Mouse (Mus musculus) macrophage (primary cell): ENCODE measurements at regions not wholly inside any gene's neighbourhood (a gene's known extent, or its start where the extent isn't known, plus 50 kb on each side); places are given as distances from the start of the nearest gene placed in this dataset.

Source experiments
- H3K27ac ChIP-seq: fragments of 350-480 bp; formaldehyde crosslinking; 2 replicates; pipeline ENCODE4 v1.9.0; 2021
- H3K36me3 ChIP-seq: fragments of 350-480 bp; formaldehyde crosslinking; 2 replicates; pipeline ENCODE4 v1.9.0; 2021; ENCODE audit errors: inconsistent target
- H3K4me3 ChIP-seq: fragments of 350-480 bp; formaldehyde crosslinking; 2 replicates; pipeline ENCODE4 v1.9.0; 2021; ENCODE audit errors: inconsistent target
- H3K79me2 ChIP-seq: fragments of 350-480 bp; formaldehyde crosslinking; 2 replicates; pipeline ENCODE4 v1.9.0; 2021; ENCODE audit errors: inconsistent target
- WGBS: methylation state at CpG from one replicate; pipeline ENCODE4 v1.1.7; 2026; ENCODE audit warnings: inconsistent platforms; ENCODE audit not compliant: missing documents; 5-methylcytosine and 5-hydroxymethylcytosine counted together

GRCm38 (mm10) chr16:24143894-24144293 lies 155.2 kb upstream of the Bcl6 start:
- no peaks in the 10 kb centered on the region for H3K79me2 ChIP-seq
- H3K4me3 ChIP-seq, result no peak overlapping the region
- WGBS, result 96% methylated on average over 3 of the region's 3 CpGs
- no peaks in the 10 kb centered on the region for H3K36me3 ChIP-seq
- no peak overlapping the region for H3K27ac ChIP-seq

GRCm38 (mm10) chr16:24142915-24143541 lies 154.4 kb upstream of the Bcl6 start:
- no peaks in the 10 kb centered on the region for H3K79me2 ChIP-seq
- WGBS, result 69% methylated on average over 5 of the region's 5 CpGs
- no peaks in the 10 kb centered on the region for H3K36me3 ChIP-seq
- no peak overlapping the region for H3K27ac ChIP-seq
- H3K4me3 ChIP-seq, result no peak overlapping the region

DNA sequence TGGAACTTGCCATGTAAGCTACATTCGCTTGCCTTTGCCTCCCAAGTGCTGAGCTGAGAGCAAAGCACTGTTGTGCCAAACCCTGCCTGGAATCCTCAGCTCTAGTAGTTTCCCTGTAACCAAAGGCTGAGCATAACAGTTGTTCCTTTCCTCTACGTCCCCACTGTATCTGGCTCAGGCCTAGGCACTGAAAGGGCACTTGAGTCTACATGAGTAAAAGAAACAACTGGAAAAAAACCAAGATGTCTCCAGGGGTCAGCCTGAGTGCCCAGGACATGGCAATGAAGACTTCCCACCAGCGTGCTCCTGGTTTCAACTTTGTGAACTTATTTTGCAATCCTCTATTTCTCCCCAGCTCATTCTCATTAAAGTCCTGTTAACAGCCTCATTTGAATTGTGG lies 150.5 kb upstream of the Bcl6 start:
- Histone ChIP-seq H3K4me3 (no peak overlapping the region), H3K79me2 (no peaks in the 10 kb centered on the region), H3K27ac (no peak overlapping the region), H3K36me3 (no peaks in the 10 kb centered on the region)
- 75% methylated on average over 3 of the region's 3 CpGs for WGBS

DNA sequence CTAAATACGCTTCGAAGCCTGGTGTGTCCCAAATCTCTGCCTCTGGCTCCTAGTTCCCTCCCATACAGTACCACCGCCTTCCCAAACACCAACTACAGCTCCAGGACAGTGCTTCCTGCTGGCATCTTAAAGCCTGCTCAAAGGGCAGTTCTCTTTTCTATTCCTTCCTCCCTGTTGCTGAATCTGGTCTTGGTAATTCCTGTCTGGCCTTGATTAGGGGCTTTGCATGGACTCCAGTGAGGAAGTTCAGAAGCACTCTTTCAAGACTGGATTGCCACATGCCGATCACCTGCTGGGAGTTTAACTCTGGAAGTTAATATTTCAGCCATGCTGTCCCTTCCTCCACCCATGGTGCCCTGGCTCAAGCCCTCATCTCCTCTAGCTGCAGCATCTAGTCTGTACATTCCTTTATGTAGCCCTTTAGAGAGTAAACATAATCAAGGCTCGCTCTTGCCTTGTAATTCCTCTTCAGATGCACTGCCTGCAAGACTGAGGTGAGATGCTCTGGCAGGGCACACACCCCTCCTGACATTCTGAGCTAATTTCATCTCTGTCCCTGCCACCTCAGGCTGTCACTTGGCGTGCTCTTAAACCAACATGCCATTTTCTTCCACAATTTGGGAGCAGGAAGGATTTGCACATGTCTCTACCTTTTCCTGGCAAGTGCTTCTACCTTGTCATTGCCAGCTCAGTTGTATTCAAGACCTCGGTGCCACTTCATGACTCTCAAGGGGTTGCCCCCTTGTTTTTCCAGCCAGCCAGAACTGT lies 148.8 kb upstream of the Bcl6 start:
- H3K4me3 ChIP-seq, result no peak overlapping the region
- H3K27ac ChIP-seq, result peak overlapping the region; percentile 93
- WGBS, result 62% methylated on average over 7 of the region's 7 CpGs
- H3K36me3 ChIP-seq, result no peaks in the 10 kb centered on the region
- no peaks in the 10 kb centered on the region for H3K79me2 ChIP-seq

DNA sequence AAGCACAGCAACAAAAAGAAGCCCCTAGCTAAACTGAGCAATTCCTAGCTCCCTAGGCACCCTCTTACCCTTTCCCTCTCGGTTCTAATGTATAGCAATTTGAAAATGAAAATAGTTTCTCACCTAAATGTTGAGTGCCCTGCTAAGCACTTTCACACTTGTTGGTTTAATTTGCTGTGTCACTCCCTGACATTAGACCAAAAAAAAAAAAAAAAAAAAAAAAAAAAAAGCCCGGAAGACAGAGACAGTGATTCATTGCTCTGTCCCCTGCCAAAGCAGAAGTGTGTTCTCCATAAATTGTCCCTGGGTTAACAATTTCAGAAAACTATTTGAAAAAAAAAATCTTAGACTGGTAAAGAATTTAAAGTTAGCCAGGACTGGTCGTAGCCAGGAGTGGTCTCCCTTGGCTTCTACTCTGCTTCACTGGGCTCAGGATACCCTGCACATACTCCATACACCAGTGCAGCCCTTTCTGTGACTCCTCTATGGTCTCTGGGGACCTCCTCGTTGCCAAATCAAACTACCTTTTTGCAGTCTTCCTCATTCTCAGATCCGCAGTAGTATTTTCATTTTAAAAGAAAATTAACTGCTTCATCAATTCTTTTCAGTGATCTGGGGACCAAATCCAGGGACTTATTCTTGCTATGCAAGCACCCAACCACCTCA lies 148.0 kb upstream of the Bcl6 start:
- Histone ChIP-seq H3K79me2 (no peaks in the 10 kb centered on the region), H3K27ac (peak overlapping the region; percentile 93), H3K36me3 (no peaks in the 10 kb centered on the region), H3K4me3 (no peak overlapping the region)
- WGBS, result 0% methylated on average over 5 of the region's 5 CpGs

GRCm38 (mm10) chr16:24135841-24136240 lies 147.2 kb upstream of the Bcl6 start:
- Histone ChIP-seq H3K4me3 (no peak overlapping the region), H3K27ac (peak overlapping the region; percentile 93), H3K79me2 (no peaks in the 10 kb centered on the region), H3K36me3 (no peaks in the 10 kb centered on the region)
- 83% methylated on average over 5 of the region's 5 CpGs for WGBS

DNA sequence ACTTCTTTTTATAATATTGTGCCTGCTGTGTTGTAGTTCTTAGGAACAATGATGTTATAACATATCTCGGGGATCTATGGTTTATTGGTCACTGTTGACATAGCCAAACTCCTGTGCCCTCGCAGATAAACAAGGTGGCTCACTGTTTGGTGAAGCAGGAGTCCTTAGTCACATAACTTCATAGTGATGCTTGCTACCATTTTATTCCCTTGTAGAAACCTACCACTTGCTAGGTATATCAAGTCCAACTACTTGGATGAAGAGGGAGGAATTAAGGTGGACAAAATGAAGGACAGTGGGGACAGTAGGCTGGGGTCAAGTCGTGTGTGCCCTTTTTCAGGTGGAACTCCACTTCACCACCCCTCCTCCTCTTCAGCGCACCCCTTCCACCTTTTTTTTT lies 146.7 kb upstream of the Bcl6 start:
- no peaks in the 10 kb centered on the region for H3K36me3 ChIP-seq
- H3K27ac ChIP-seq, result no peak overlapping the region
- H3K4me3 ChIP-seq, result no peak overlapping the region
- H3K79me2 ChIP-seq, result no peaks in the 10 kb centered on the region
- WGBS, result 90% methylated on average over 3 of the region's 4 CpGs

- H3K79me2 ChIP-seq, result no peaks in the 10 kb centered on the region
- H3K27ac ChIP-seq, result no peak overlapping the region
- H3K4me3 ChIP-seq, result no peak overlapping the region
- H3K36me3 ChIP-seq, result no peaks in the 10 kb centered on the region
- 84% methylated on average over 4 of the region's 4 CpGs for WGBS
Measured at GRCm38 (mm10) chr16:24134486-24135050, 145.9 kb upstream of the Bcl6 start.

DNA sequence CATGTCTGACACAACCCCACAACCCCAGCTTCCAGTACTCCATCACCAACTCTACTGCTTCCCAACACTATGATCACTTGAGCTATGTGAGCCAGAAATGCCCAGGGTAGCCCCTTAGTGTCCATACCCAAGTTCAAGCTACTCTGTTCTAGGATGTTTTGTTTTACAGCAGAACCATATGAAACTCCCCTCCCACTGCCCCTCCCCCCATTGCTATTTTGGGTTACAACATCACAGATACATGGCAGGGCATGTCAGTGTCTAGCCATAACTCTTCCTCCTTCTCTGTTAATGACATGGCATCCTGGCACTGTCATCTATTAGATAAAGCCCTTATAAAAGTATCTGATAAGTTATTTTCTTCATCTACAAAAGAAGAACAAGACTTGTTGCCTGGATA lies 142.0 kb upstream of the Bcl6 start:
- no peaks in the 10 kb centered on the region for H3K79me2 ChIP-seq
- H3K27ac ChIP-seq, result no peak overlapping the region
- H3K4me3 ChIP-seq, result no peak overlapping the region
- H3K36me3 ChIP-seq, result no peaks in the 10 kb centered on the region

GRCm38 (mm10) chr16:24129701-24130100 lies 141.0 kb upstream of the Bcl6 start:
- WGBS, result 92% methylated on average over 4 of the region's 4 CpGs
- Histone ChIP-seq H3K36me3 (no peaks in the 10 kb centered on the region), H3K27ac (no peak overlapping the region), H3K4me3 (no peak overlapping the region), H3K79me2 (no peaks in the 10 kb centered on the region)

GRCm38 (mm10) chr16:24128566-24128965 lies 139.9 kb upstream of the Bcl6 start:
- Histone ChIP-seq H3K27ac (no peak overlapping the region), H3K36me3 (no peaks in the 10 kb centered on the region), H3K79me2 (no peaks in the 10 kb centered on the region), H3K4me3 (no peak overlapping the region)
- 96% methylated on average over 3 of the region's 3 CpGs for WGBS

- no peaks in the 10 kb centered on the region for H3K36me3 ChIP-seq
- no peak overlapping the region for H3K27ac ChIP-seq
- no peaks in the 10 kb centered on the region for H3K79me2 ChIP-seq
- no peak overlapping the region for H3K4me3 ChIP-seq
- 92% methylated on average over 5 of the region's 5 CpGs for WGBS
Measured at GRCm38 (mm10) chr16:24124766-24125165, 136.1 kb upstream of the Bcl6 start.

- WGBS, result 90% methylated on average over 4 of the region's 4 CpGs
Measured at GRCm38 (mm10) chr16:24124083-24124482, 135.4 kb upstream of the Bcl6 start.

DNA sequence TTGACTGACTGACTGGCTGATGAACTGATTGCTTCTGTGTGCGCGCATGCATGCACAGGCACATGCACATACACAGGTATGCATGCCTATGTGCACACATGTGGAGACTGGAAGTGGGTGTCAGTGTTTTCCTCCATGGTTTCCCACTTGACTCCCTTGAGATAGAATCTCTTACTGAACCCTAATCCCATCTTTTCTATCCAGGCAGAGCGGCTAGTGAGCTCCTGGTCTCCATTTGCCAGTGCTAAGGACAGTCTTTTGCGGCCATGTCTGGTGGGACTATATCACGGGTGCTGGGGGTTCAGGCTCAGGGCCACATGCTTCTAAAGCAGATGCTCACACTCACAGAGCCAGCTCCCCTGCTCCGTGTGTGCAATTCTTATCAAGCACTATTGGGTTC lies 133.0 kb upstream of the Bcl6 start:
- no peaks in the 10 kb centered on the region for H3K79me2 ChIP-seq
- 93% methylated on average over 5 of the region's 6 CpGs for WGBS
- H3K36me3 ChIP-seq, result no peaks in the 10 kb centered on the region
- no peak overlapping the region for H3K4me3 ChIP-seq
- H3K27ac ChIP-seq, result no peak overlapping the region

More at GRCm38 (mm10) chr16:24124083-24124482, 135.4 kb upstream of the Bcl6 start:
- Histone ChIP-seq H3K79me2 (no peaks in the 10 kb centered on the region), H3K27ac (no peak overlapping the region), H3K4me3 (no peak overlapping the region), H3K36me3 (no peaks in the 10 kb centered on the region)

DNA sequence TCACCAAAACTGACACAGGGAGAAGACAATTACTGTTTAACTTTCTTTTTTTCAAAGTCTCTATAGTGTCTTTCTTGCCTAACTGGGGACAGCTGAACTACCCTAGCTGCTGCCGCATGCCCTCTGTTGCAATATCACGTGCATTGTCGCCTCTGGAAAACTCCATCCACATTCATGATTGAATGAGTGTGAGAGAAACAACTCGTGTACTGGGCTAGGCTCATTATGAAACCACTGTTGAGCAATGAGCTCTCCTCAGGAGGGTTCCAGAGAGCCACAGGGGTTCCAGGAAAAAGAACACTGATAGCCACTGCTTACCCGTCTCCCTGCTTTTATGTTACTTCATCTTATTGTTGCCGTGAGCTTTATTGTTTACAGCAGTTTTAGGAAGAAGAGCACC lies 132.2 kb upstream of the Bcl6 start:
- no peak overlapping the region for H3K4me3 ChIP-seq
- WGBS, result 27% methylated on average over 6 of the region's 6 CpGs
- H3K79me2 ChIP-seq, result no peaks in the 10 kb centered on the region
- H3K36me3 ChIP-seq, result no peaks in the 10 kb centered on the region
- H3K27ac ChIP-seq, result no peak overlapping the region
